Mouse (Mus musculus) spleen, adult 18-20 months (tissue): ENCODE results near the gene Fndc11.
"Not testable (repeated sequence)": the region's sequence is repeated elsewhere in the genome, so short reads cannot be mapped to it uniquely, and the experiment has no call there.

ENCODE experiments used
- DNase-seq, 2 experiments: peaks; one replicate each; pipeline ENCODE4 v3.0.0; 2022; ENCODE audit warnings: mixed read lengths in 2 of 2

Gene Fndc11

GRCm38 (mm10) chr2:181219538-181220216, at the start of gene Fndc11:
TSS of gene Fndc11 (plus strand) at chr2:181220013.
- DNase-seq: peak; percentile 77 to 90

- DNase-seq: no peak
Observed at GRCm38 (mm10) chr2:181174646-181175045, 45.2 kb upstream of the Fndc11 start.

- no peak for DNase-seq
Observed at GRCm38 (mm10) chr2:181178015-181178414, 41.8 kb upstream of the Fndc11 start.

- DNase-seq: no peak
Observed at GRCm38 (mm10) chr2:181178471-181178870, 41.3 kb upstream of the Fndc11 start.

GRCm38 (mm10) chr2:181180898-181181297, 38.9 kb upstream of the Fndc11 start:
- DNase-seq: no peak

GRCm38 (mm10) chr2:181186635-181187034, 33.2 kb upstream of the Fndc11 start:
- DNase-seq: peak; percentile 82 to 86

GRCm38 (mm10) chr2:181187121-181188000, 32.5 kb upstream of the Fndc11 start, which contains the start of gene Ppdpf:
TSS of gene Ppdpf (plus strand) at chr2:181187247.
- DNase-seq: peak; percentile 95 to 96

GRCm38 (mm10) chr2:181188681-181189080, 31.1 kb upstream of the Fndc11 start:
- peak; percentile 53 to 64 for DNase-seq

GRCm38 (mm10) chr2:181189321-181189720, 30.5 kb upstream of the Fndc11 start:
- no peak for DNase-seq

GRCm38 (mm10) chr2:181191385-181191784, 28.4 kb upstream of the Fndc11 start:
- DNase-seq: not testable (repeated sequence)

GRCm38 (mm10) chr2:181191936-181192335, 27.9 kb upstream of the Fndc11 start:
- DNase-seq: no peak

GRCm38 (mm10) chr2:181193044-181193443, 26.8 kb upstream of the Fndc11 start:
- DNase-seq: no peak

- DNase-seq: no peak
Observed at GRCm38 (mm10) chr2:181196628-181197300, 23.0 kb upstream of the Fndc11 start.

- no peak for DNase-seq
Observed at GRCm38 (mm10) chr2:181201606-181202005, 18.2 kb upstream of the Fndc11 start.

GRCm38 (mm10) chr2:181202422-181202821, 17.4 kb upstream of the Fndc11 start, which contains the start of gene Ptk6:
TSS of gene Ptk6 (minus strand) at chr2:181202789.
- no peak for DNase-seq

- no peak for DNase-seq
Observed at GRCm38 (mm10) chr2:181202886-181203285, 16.9 kb upstream of the Fndc11 start.

- DNase-seq: no peak
Observed at GRCm38 (mm10) chr2:181205678-181206077, 14.1 kb upstream of the Fndc11 start.

GRCm38 (mm10) chr2:181206118-181206517, 13.7 kb upstream of the Fndc11 start:
- DNase-seq: no peak

GRCm38 (mm10) chr2:181212389-181213020, 7.3 kb upstream of the Fndc11 start:
- peak in 1 of 2 experiments; percentile 42 for DNase-seq

GRCm38 (mm10) chr2:181213021-181213445, 6.8 kb upstream of the Fndc11 start, which contains the start of gene Srms:
TSS of gene Srms (minus strand) at chr2:181213185.
- peak in 1 of 2 experiments; percentile 59 for DNase-seq

GRCm38 (mm10) chr2:181216037-181216436, 3.8 kb upstream of the Fndc11 start:
- no peak for DNase-seq

- no peak for DNase-seq
Observed at GRCm38 (mm10) chr2:181218881-181219485, 830 bp upstream of the Fndc11 start.
